Mouse (Mus musculus) thymus, adult 2 months (tissue): ENCODE results near the gene Cc2d1a. TPM values are rescaled to one million over a fixed set of nuclear protein-coding genes. Genes with fewer than 3 reads are reported as not detected.

Experiments used
- DNase-seq: peaks from one replicate; pipeline ENCODE4 v3.0.0; 2021
- H3K27ac ChIP-seq: fragments of 200-500 bp; 2 replicates; pipeline ENCODE4 v1.5.1; 2012; ENCODE audit warnings: low read length, control low read depth; ENCODE audit not compliant: control insufficient read depth, insufficient read depth
- H3K27me3 ChIP-seq: fragments of 200-500 bp; 2 replicates; pipeline ENCODE4 v1.6.1; 2012; ENCODE audit warnings: mild to moderate bottlenecking, low read length, moderate library complexity, mixed read lengths; ENCODE audit not compliant: control insufficient read depth, insufficient read depth
- H3K36me3 ChIP-seq: fragments of 200-500 bp; 2 replicates; pipeline ENCODE4 v1.6.1; 2012; ENCODE audit warnings: mild to moderate bottlenecking, low read length, moderate library complexity; ENCODE audit not compliant: control insufficient read depth, insufficient read depth
- H3K4me1 ChIP-seq: fragments of 200-500 bp; replicated peaks from 2 replicates; pipeline ENCODE4 v1.6.1; 2012; ENCODE audit warnings: low read length; ENCODE audit not compliant: control insufficient read depth, insufficient read depth
- H3K4me3 ChIP-seq: fragments of 200-500 bp; 2 replicates; pipeline ENCODE4 v1.5.1; 2012; ENCODE audit warnings: mild to moderate bottlenecking, low read length, control low read depth, moderate library complexity; ENCODE audit not compliant: control insufficient read depth, insufficient read depth
- CTCF ChIP-seq: fragments of 200-500 bp; IDR thresholded peaks from 2 replicates; pipeline ENCODE4 v1.5.1; 2012; ENCODE audit warnings: mild to moderate bottlenecking, control low read depth, low read length, moderate library complexity, borderline replicate concordance; ENCODE audit not compliant: control insufficient read depth, poor library complexity, insufficient read depth; ENCODE audit errors: extremely low read depth
- POLR2A ChIP-seq: fragments of 200-500 bp; IDR thresholded peaks from 2 replicates; pipeline ENCODE4 v1.6.1; 2012; ENCODE audit warnings: mild to moderate bottlenecking, low read length, control low read depth, moderate library complexity; ENCODE audit not compliant: control insufficient read depth, poor library complexity, insufficient read depth; ENCODE audit errors: extremely low read depth
- WGBS: fragments of 180-500 bp; shearing (Covaris S2); methylation state at CpG from one replicate; pipeline ENCODE4 v1.1.7; 2018; 5-methylcytosine and 5-hydroxymethylcytosine counted together
- polyA plus RNA-seq: library from polyadenylated mRNA; depleted of rRNA; stranded (reverse); fragments of >200 nt; gene quantifications from 2 replicates; pipeline ENCODE4 v1.2.3, GENCODE M21; 2012

The Cc2d1a gene
- polyA plus RNA-seq, 1 experiment, result 54.6 TPM

DNA sequence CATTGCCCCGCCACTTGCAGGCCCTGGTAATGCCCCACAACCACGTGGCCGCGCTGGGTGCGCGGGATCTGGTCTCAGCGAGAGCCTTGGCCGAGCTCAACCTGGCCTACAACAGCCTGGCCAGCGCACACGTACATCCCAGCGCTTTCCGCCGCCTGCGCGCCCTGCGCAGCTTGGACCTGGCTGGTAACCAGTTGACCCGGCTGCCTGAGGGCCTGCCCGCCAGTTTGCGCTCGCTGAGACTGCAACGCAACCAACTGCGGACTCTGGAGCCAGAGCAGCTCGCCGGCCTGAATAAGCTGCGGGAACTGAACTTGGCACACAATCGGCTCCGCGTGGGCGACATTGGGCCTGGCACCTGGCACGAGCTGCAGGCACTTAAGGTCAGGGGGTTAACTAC is 16.9 kb downstream of the Cc2d1a start:
- no peak for DNase-seq
- Histone ChIP-seq H3K27me3 (no peaks in the 10 kb centered on the region), H3K4me3 (no peak overlapping the region), H3K36me3 (peaks cover 22% of the 10 kb centered on the region), H3K27ac (no peak overlapping the region), H3K4me1 (peaks cover 48% of the 10 kb centered on the region)
- TF ChIP-seq POLR2A, result no peak
- no peak for TF ChIP-seq CTCF
- 95% methylated on average over 30 of the region's 30 CpGs for WGBS

DNA sequence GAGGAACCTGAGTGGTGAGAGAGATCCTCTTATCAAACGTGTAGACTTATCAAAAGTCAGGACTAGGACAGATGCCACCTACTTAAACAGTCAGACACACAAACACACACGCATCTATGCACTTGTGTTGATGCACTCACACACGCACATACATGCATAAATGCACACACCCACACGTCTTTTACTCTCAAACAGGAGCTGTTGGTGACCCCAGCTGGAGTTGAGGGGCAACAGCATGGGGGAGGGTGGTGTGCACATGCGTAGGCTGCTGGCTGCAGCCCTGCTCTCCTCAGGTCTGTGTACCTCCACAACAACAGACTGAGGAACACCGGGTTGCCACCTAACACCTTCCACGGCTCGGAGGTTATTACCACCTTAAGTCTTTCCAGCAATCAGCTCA is 19.5 kb downstream of the Cc2d1a start:
- Histone ChIP-seq H3K27me3 (no peaks in the 10 kb centered on the region), H3K4me1 (peaks cover 53% of the 10 kb centered on the region), H3K4me3 (no peak overlapping the region), H3K36me3 (peaks cover 4% of the 10 kb centered on the region; the same call in 1 of the 2 replicates), H3K27ac (no peak overlapping the region)
- WGBS, result 21% methylated on average over 8 of the region's 8 CpGs
- peak; percentile 61 for DNase-seq
- peak; percentile 37; the same call in 1 of the 2 replicates for TF ChIP-seq CTCF
- no peak for TF ChIP-seq POLR2A

DNA sequence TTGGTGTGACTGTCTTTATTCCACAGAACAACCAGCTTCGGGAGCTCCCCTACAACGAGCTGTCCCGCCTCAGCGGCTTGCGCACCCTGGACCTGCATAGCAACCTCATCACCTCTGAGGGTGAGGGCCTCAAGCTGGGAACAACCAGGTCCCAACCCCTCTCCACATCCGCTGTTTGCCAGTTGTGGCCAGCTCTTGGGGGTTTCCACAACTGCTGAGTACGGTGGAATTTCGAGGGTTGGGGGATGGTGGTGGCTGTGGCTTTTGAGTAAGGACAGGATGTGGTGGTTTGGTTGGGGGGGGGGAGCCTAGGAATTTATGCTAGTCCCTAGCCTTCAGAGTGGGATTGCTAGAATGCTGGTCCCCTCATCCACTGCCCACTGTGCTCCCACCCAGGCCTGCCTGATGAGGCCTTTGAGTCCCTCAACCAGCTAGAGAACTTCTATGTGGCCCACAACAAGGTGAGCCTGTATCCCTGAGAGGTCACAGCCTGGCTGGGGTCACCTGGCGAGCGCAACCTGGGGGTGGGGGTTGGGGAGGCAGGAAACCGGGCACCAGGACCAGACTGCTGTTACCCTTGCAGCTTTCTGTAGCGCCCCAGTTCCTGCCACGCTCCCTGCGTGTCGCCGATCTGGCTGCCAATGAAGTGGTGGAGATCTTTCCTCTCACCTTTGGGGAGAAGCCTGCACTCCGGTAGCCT is 20.4 kb downstream of the Cc2d1a start:
- H3K4me1 ChIP-seq, result peaks cover 46% of the 10 kb centered on the region
- no peaks in the 10 kb centered on the region for H3K36me3 ChIP-seq
- H3K4me3 ChIP-seq, result peak overlapping the region; percentile 0; the same call in 1 of the 2 replicates
- H3K27ac ChIP-seq, result peak overlapping the region; percentile 52; the same call in 1 of the 2 replicates
- DNase-seq, result peak; percentile 66
- no peaks in the 10 kb centered on the region for H3K27me3 ChIP-seq
- TF ChIP-seq POLR2A (no peak), CTCF (no peak)
- 2% methylated on average over 17 of the region's 17 CpGs for WGBS

DNA sequence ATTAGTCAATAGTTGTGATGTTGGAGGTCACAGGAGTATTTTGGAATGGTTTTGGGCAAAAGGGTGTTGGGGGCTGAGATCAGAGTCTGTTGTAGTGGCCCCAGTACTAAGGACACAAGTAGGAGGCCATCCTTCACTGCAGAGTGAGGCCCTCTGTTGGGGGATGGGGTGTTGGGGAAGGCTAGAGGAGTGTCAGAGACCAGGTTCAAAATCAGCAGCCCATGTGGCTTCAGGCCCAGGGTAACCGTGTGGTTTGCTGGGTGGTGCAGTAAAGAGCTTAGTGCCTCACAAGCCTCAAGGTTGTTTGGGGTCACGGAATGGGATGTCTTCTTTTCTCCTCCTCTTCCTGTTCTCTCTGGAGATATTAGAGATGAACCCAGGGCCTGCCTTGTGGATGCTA is 21.0 kb downstream of the Cc2d1a start:
- Histone ChIP-seq H3K36me3 (no peaks in the 10 kb centered on the region), H3K27ac (peak overlapping the region; percentile 52; the same call in 1 of the 2 replicates), H3K4me1 (peaks cover 39% of the 10 kb centered on the region), H3K4me3 (no peak overlapping the region), H3K27me3 (no peaks in the 10 kb centered on the region)
- WGBS, result 17% methylated on average over 2 of the region's 2 CpGs
- no peak for TF ChIP-seq CTCF
- no peak for TF ChIP-seq POLR2A
- DNase-seq, result no peak

DNA sequence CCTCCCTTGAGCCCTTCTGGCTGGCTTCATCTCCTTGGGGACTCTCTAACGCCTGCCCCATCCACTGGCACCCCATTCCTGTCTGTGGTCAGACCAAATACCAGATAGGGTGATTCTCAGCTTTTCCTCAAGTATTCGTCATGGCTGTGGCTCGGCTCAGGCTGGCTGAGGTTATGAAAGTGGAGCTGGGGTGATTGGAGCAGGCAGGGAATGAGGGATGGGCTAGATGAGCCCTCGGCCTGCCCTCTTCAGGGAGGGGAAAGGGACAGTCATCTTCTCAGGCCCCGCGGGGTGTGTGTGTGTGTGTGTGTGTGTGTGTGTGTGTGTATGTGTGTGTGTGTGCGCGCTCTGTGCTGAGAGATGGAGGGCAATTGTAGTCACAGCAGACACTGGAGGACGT is 22.1 kb downstream of the Cc2d1a start, which contains the start of gene Podnl1:
Podnl1 (plus strand) TSS at position 334 of the 400 bp plus-strand sequence.
- Histone ChIP-seq H3K27ac (peak within 1 kb of the TSS; percentile 52; the same call in 1 of the 2 replicates), H3K36me3 (no peaks in the 10 kb centered on the region), H3K27me3 (no peaks in the 10 kb centered on the region), H3K4me1 (peaks cover 38% of the 10 kb centered on the region), H3K4me3 (no peak within 1 kb of the TSS)
- no peak for DNase-seq
- no peak for TF ChIP-seq CTCF
- no peak for TF ChIP-seq POLR2A
- 69% methylated on average over 9 of the region's 9 CpGs for WGBS

DNA sequence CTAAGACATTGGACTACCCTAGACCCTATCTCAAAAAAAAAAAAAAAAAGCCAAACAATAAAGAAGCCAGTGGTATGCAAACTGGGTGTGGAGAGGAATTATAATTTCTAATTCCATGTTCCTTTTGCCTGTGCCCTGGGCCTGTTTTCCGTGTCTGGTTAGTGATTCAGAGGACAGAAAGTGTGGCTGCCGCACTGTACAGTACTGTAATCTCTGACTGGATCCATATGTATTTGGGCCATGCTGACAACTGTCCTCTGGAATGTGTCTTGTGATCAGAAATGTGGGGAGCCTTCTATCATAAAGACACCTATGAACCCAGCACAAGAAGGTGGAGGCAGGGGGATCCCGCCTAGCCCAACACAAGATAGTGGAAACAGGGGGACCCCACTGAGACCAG is 25.6 kb downstream of the Cc2d1a start:
- Histone ChIP-seq H3K27me3 (no peaks in the 10 kb centered on the region), H3K36me3 (no peaks in the 10 kb centered on the region), H3K4me1 (peaks cover 18% of the 10 kb centered on the region), H3K27ac (no peak overlapping the region), H3K4me3 (no peak overlapping the region)
- WGBS, result 94% methylated on average over 3 of the region's 3 CpGs
- no peak for DNase-seq
- no peak for TF ChIP-seq POLR2A

DNA sequence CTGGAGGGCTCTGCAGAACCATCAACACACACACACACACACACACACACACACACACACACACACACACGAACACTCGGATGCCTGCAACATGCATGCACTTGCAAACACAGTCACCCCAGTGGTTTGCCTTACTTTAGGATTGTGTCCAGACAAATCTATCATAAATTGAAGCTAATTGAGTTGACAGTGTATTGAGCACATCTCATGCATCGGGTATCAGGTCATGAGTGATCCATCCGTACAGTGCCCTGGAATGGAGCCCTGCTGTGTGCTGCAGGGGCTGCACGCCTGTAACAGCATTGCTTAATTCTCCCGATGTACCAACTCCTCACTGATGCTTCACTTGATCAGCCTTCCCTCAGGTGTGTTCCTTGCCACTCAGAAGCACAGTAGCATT is 32.1 kb downstream of the Cc2d1a start:
- no peak for DNase-seq
- 97% methylated on average over 6 of the region's 6 CpGs for WGBS
- Histone ChIP-seq H3K27me3 (no peaks in the 10 kb centered on the region), H3K4me1 (no peaks in the 10 kb centered on the region), H3K27ac (no peak overlapping the region), H3K36me3 (no peaks in the 10 kb centered on the region), H3K4me3 (no peak overlapping the region)
- TF ChIP-seq POLR2A (no peak), CTCF (no peak)
